Comparison of ENCODE assay signal across 8 mouse cellular contexts in the genomic region with DNA sequence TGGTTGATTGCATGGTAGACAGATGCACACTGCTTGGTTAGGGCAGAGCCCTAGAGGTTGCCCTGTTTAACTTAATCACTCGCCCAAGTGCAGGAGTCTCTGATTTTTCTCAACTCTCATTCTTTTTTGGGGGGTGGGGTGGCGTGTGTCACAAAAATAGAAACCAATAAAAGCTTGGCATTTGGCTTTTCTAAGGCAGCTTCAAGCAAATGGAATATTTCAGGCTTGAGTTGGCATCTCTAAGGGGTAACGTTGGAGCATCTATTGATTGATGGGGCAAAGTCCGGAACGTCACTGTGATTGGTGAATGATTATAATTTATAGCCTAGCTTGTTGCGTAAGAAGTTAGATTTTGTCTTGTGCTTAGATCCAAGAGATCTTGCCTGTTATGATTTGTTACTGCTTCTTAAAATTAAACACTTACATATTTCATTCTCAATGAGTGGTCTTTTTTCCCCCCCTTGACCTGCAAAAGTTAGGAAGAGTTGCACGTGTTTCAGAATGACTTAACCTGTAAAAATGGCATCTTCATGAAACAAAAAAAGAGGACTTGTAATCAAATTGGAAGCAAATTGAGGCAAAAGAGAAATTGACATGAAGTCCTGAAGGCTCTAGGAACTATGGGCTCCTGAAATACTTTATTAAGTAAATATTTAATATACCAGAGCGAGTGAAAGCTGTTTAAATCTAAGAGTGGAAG. TPM values are rescaled to one million over a fixed set of nuclear protein-coding genes. Genes with fewer than 3 reads are reported as not detected.
DNase-seq lines count a peak whose midpoint lies in the region; ATAC-seq and TF ChIP-seq lines count a peak whose summit lies in the region.

No protein-coding gene starts in this region.

- no peaks in the 10 kb centered on the region for H3K27me3 ChIP-seq in cerebellum, adult 2 months (ENCODE audit: control insufficient read depth, insufficient read depth, low read length)
- H3K27me3 ChIP-seq in spleen, adult 2 months (ENCODE audit: control insufficient read depth, insufficient read depth, low read length), result no peaks in the 10 kb centered on the region
- H3K27me3 ChIP-seq in liver, embryonic 12.5 days (replicated peaks), result no peaks in the 10 kb centered on the region

- H3K4me1 ChIP-seq in cerebellum, adult 2 months (ENCODE audit: control insufficient read depth, insufficient read depth, low read length), result no peaks in the 10 kb centered on the region; the same call in 1 of the 2 replicates
- peaks cover 6% of the 10 kb centered on the region for H3K4me1 ChIP-seq in spleen, adult 2 months (ENCODE audit: control insufficient read depth, insufficient read depth, insufficient read length)
- H3K4me1 ChIP-seq in liver, embryonic 12.5 days, result peaks cover 46% of the 10 kb centered on the region

- DNase-seq in cerebellum, adult 2 months, result no peak
- no peak for DNase-seq in cerebellum, adult 11 months
- DNase-seq in spleen, adult 2 months (ENCODE audit: low read depth in 1 of 2, low spot score in 2 of 2), result no peak
- DNase-seq in spleen, adult 18-20 months, result no peak
- no peak for DNase-seq in c-Kit-positive CD71-positive TER-119-positive erythroid progenitor cells, embryonic 14.5 days (ENCODE audit: low spot score)
- DNase-seq in urinary bladder, postnatal 25 days (ENCODE audit: low spot score), result no peak
- no peak for DNase-seq in urinary bladder, postnatal 4 days (ENCODE audit: low spot score in 2 of 2)

- peaks cover 1% of the 10 kb centered on the region; the same call in 1 of the 2 replicates for H3K36me3 ChIP-seq in spleen, adult 2 months (ENCODE audit: control insufficient read depth, insufficient read depth, low read length)
- no peaks in the 10 kb centered on the region for H3K36me3 ChIP-seq in liver, embryonic 12.5 days

- H3K4me3 ChIP-seq in cerebellum, adult 2 months (replicated peaks; ENCODE audit: insufficient read depth, low read depth, low read length), result peak overlapping the region; percentile 37
- peak overlapping the region; percentile 77 for H3K4me3 ChIP-seq in spleen, adult 2 months (ENCODE audit: extremely low read depth, insufficient read depth, insufficient read length)
- peak overlapping the region; percentile 95 for H3K4me3 ChIP-seq in liver, embryonic 12.5 days

- no peak for ATAC-seq in liver, embryonic 12.5 days

- TF ChIP-seq POLR2A in cerebellum, adult 2 months (IDR thresholded peaks at IDR 0.05; ENCODE audit: borderline replicate concordance, insufficient read depth, low read length), result no peak
- no peak for TF ChIP-seq POLR2A in spleen, adult 2 months (IDR thresholded peaks at IDR 0.05; ENCODE audit: low read depth, low read length)

- H3K4me2 ChIP-seq in liver, embryonic 12.5 days, result peak overlapping the region; percentile 90

- H3K27ac ChIP-seq in cerebellum, adult 2 months (ENCODE audit: insufficient read depth, low read length), result peak overlapping the region; percentile 92; the same call in 1 of the 2 replicates
- H3K27ac ChIP-seq in spleen, adult 2 months (ENCODE audit: insufficient read depth, low read length), result peak overlapping the region; percentile 100
- peak overlapping the region; percentile 91; the same call in 1 of the 2 replicates for H3K27ac ChIP-seq in liver, embryonic 12.5 days

- peak overlapping the region; percentile 95; the same call in 1 of the 2 replicates for H3K9ac ChIP-seq in liver, embryonic 12.5 days

- TF ChIP-seq CTCF in cerebellum, adult 2 months (IDR thresholded peaks at IDR 0.05; ENCODE audit: borderline replicate concordance, insufficient read depth, low read depth, low read length), result no peak
- no peak for TF ChIP-seq CTCF in spleen, adult 2 months (IDR thresholded peaks at IDR 0.05; ENCODE audit: extremely low read depth, insufficient read depth, insufficient read length, insufficient replicate concordance)

- no peaks in the 10 kb centered on the region for H3K9me3 ChIP-seq in liver, embryonic 12.5 days (replicated peaks)

- WGBS in cerebellum, adult 2 months, result 50% methylated on average over 8 of the region's 8 CpGs
- 18% methylated on average over 8 of the region's 8 CpGs for WGBS in spleen, adult 2 months
- 55% methylated on average over 8 of the region's 8 CpGs for WGBS in liver, embryonic 12.5 days (ENCODE audit: insufficient replicate concordance)

RNA-seq across cellular contexts. Expression of gene Irf2, which starts 2.6 kb away (rescaled TPM):
- 19.0 and 20.1 TPM in 2 replicates for polyA plus RNA-seq in cerebellum, adult 2 months (2012; rRNA removed)
- polyA plus RNA-seq in spleen, adult 2 months (2012; rRNA removed), result 28.7 and 28.8 TPM in 2 replicates
- 14.8 and 17.5 TPM in 2 replicates for polyA plus RNA-seq in liver, embryonic 12.5 days (2016; fragmentation: Nextera tagmentation; extraction: Ambion mirVana)

Comparison
In these comparisons a context has a peak if more than half of its experiments do, and no peak if none do; other contexts are left out.
1. H3K4me3 ChIP-seq: peak in every context shown above with its lines; median percentile 95 in liver, embryonic 12.5 days; 77 in spleen, adult 2 months; 37 in cerebellum, adult 2 months.